Mouse (Mus musculus) G1E (cell line): ENCODE data around the gene Tcta.

Experiments used
- CTCF ChIP-seq: IDR thresholded peaks from 2 replicates; pipeline ENCODE4 v1.5.1; 2012; ENCODE audit warnings: low read depth, low read length, inconsistent platforms, mixed read lengths
- GATA1 ChIP-seq: IDR thresholded peaks from 2 replicates; pipeline ENCODE4 v1.6.1; 2012; ENCODE audit warnings: borderline replicate concordance, low read length, inconsistent platforms, mixed read lengths
- TAL1 ChIP-seq: conservative IDR thresholded peaks from 2 replicates; pipeline ENCODE4 v1.6.1; 2012; ENCODE audit warnings: low read depth, low read length, inconsistent platforms, mixed read lengths

DNA sequence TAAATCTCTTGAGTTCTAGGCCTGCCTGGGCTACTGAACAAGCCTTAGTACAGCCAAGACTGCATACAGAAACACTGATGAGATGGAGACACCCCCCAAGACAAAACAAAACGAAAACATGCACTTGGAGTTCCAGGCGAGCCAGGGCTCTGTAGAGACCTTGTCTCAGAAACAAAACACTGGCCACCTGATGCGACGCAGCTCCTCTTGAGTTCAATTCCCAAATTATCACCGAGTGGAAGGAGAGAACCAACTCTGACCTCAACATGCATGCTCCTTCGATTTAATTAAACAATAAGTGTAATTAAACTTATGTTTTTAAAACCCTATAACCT, 32.6 kb upstream of the Tcta start:
- TF ChIP-seq TAL1, result no peak
- no peak for TF ChIP-seq GATA1
- TF ChIP-seq CTCF, result no peak
